Mouse (Mus musculus) bone marrow, adult 2 months (tissue): ENCODE data around the gene Marf1. TPM values are rescaled to one million over a fixed set of nuclear protein-coding genes. Genes with fewer than 3 reads are reported as not detected.
A peak's percentile ranks its signal among the peaks of the same experiment; 100 is the strongest.
"Not testable (repeated sequence)": the region's sequence is repeated elsewhere in the genome, so short reads cannot be mapped to it uniquely, and the experiment has no call there.

Experiments used
- H3K27ac ChIP-seq: fragments of 200-500 bp; 2 replicates; pipeline ENCODE4 v1.5.1; 2012; ENCODE audit warnings: low read depth, mild to moderate bottlenecking, control low read depth, inconsistent platforms, low read length; ENCODE audit not compliant: control insufficient read depth, poor library complexity, insufficient read depth
- H3K4me1 ChIP-seq: fragments of 200-500 bp; 2 replicates; pipeline ENCODE4 v1.6.1; 2011; ENCODE audit warnings: low read length; ENCODE audit not compliant: control insufficient read depth, insufficient read depth
- H3K4me3 ChIP-seq: fragments of 200-500 bp; replicated peaks from 2 replicates; pipeline ENCODE3; 2011; ENCODE audit warnings: mild to moderate bottlenecking, low read depth, low read length, control low read depth; ENCODE audit not compliant: control insufficient read depth
- CTCF ChIP-seq: fragments of 200-500 bp; IDR thresholded peaks from 2 replicates; pipeline ENCODE4 v1.5.1; 2011; ENCODE audit warnings: low read length, control low read depth; ENCODE audit not compliant: control insufficient read depth, insufficient read depth
- POLR2A ChIP-seq: fragments of 200-500 bp; IDR thresholded peaks from 2 replicates; pipeline ENCODE4 v1.6.1; 2011; ENCODE audit warnings: low read depth, mild to moderate bottlenecking, control low read depth, low read length, borderline replicate concordance; ENCODE audit not compliant: control insufficient read depth
- WGBS: fragments of 180-500 bp; shearing (Covaris S2); methylation state at CpG from one replicate; pipeline ENCODE4 v1.1.7; 2018; 5-methylcytosine and 5-hydroxymethylcytosine counted together
- polyA plus RNA-seq: library from polyadenylated mRNA; stranded (reverse); fragments of >200 nt; gene quantifications from 2 replicates; pipeline ENCODE4 v1.2.4, GENCODE M21; 2011; ENCODE audit warnings: low replicate concordance; ENCODE audit not compliant: missing spikeins, insufficient read depth, insufficient read length

The Marf1 gene
- polyA plus RNA-seq, 1 experiment: 31.2 TPM

DNA sequence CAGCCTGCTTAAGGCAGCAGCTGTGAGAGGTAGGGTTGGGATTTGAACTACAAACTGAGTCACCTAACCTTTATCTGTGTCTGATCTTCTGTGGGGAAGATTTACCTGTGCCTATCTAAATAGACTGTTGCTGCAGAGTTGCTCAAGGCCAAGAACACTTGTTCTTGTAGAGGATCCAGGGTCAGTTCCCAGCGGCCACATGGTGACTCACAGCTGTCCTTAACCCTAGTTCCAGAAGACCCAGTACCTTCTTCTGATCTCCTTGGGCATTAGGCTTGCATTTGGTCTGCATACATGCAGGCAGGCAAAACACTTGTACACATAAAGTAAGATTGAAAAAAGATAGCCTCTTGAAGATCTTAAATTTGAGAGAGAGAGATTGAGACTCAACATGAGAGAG, 6.6 kb upstream of the Marf1 start:
- TF ChIP-seq CTCF (no peak), POLR2A (no peak)
- Histone ChIP-seq H3K27ac (no peak overlapping the region), H3K4me3 (no peak overlapping the region), H3K4me1 (no peaks in the 10 kb centered on the region; the same call in 1 of the 2 replicates)
- WGBS: 92% methylated on average over 1 of the region's 1 CpGs

DNA sequence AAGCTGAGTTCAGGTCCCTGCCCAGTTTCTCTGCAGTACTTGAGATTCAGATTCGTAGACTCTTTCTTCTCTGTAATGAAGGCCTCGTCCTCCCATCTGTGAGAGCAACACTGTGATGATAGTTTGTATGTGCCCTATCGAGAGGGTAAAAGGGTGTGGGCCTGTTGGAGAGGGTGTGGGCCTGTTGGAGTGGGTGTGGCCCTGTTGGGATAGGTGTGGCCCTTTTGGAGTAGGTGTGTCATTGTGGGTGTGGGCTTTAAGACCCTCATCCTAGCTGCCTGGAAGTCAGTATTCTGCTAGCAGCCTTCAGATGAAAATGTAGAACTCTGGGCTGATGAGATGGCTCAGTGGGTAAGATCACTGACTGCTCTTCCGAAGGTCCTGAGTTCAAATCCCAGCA, 3.3 kb upstream of the Marf1 start:
- Histone ChIP-seq H3K4me1 (peaks cover 1% of the 10 kb centered on the region; the same call in 1 of the 2 replicates), H3K27ac (no peak overlapping the region), H3K4me3 (no peak overlapping the region)
- TF ChIP-seq POLR2A (no peak), CTCF (no peak)
- WGBS: 74% methylated on average over 4 of the region's 4 CpGs

DNA sequence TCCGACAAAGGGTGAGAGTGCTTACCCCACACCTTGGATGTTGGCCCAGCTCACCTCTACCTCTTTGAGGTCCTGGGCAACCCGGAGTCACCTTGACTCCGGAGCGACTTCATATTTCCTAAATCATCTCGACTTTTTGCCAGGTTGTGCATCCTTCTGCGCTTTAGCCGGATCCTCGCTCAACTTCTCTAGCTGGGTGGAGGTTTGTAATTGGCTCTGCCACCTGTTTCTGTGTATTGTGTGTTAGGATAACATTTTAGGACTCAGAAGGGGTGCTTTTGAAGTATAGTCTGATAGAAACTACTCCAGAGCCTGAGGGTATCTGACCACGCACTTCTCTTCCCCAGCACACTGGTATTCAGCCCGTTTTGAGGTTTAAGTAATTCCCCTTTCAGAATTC, 580 bp upstream of the Marf1 start:
- WGBS: 2% methylated on average over 10 of the region's 10 CpGs
- peaks cover 1% of the 10 kb centered on the region; the same call in 1 of the 2 replicates for H3K4me1 ChIP-seq
- H3K27ac ChIP-seq: peak overlapping the region; percentile 87
- no peak for TF ChIP-seq CTCF
- TF ChIP-seq POLR2A: no peak
- peak overlapping the region; percentile 90 for H3K4me3 ChIP-seq

DNA sequence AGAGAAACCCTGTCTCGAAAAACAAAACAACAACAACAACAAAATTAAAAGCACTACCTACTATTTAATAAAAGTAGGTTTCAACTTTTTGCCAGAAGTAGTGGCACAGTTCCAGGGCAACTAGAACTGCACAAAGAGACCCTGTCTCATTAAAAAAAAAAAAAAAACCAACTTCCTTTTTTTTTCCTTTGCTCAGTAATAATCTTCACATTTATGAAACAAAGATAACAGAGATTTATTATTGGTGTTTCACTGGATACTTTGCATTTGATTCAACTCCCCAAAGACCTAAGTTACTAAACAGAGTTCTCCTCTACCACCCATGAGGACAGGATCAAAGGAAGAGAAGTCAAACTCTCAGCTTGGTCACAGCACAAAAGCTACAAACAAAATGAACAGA, 2.2 kb downstream of the Marf1 start:
- H3K4me3 ChIP-seq: no peak overlapping the region
- 86% methylated on average over 1 of the region's 1 CpGs for WGBS
- no peak overlapping the region for H3K27ac ChIP-seq
- TF ChIP-seq POLR2A (no peak), CTCF (no peak)
- peaks cover 4% of the 10 kb centered on the region; the same call in 1 of the 2 replicates for H3K4me1 ChIP-seq

GRCm38 (mm10) chr16:14159746-14160131, 3.4 kb downstream of the Marf1 start:
- Histone ChIP-seq H3K4me1 (peaks cover 4% of the 10 kb centered on the region; the same call in 1 of the 2 replicates), H3K4me3 (peak overlapping the region; percentile 73), H3K27ac (peak overlapping the region; percentile 87)
- TF ChIP-seq CTCF: 0 out of 2 replicates have a peak, but pooled peaks have one; percentile 18
- no peak for TF ChIP-seq POLR2A
- under 1% methylated on average over 10 of the region's 10 CpGs for WGBS

DNA sequence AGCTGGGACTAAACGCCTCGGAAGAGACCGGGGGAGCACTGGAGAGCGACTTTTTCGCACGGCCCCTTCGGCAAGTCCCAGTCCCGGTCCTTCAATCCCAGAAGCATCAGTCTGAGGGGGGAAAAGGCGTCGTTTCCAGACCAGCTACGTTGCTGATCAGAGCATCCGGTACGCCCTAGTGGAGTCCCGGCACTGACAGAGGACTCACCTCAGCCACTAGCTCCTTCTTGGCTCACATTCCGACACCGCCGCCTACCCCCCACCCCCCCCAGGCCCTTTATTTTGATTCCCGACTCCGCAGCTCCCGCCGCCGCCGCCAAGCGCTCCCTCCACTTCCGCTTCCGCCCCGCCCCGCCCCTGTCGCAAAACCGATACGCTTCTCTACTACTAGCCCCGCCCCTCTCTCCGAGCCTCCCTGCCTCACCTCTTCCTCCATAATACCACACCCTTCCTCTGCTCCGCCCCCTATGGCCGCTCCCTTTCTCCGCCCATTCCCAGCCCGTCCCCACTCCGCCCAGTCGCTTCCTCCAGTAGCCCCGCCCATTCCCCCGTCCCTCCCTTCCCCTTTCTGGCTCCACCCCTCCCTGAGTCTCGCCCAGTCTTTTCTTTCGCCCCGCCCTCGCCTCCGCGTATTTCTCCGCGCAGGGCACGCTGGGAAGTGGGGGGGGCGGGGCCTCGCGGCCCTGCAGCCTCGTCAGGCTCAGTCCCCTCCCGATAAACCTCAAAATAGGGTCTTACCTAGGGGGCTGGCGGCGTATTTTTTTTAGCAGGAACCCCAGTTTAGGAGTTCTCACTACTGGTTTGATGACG, 4.0 kb downstream of the Marf1 start:
- Histone ChIP-seq H3K4me1 (peaks cover 4% of the 10 kb centered on the region; the same call in 1 of the 2 replicates), H3K27ac (peak overlapping the region; percentile 87), H3K4me3 (peak overlapping the region; percentile 98)
- WGBS: 1% methylated on average over 56 of the region's 58 CpGs
- peak; percentile 88; the same call in 1 of the 2 replicates for TF ChIP-seq POLR2A
- TF ChIP-seq CTCF: peak; percentile 2; the same call in 1 of the 2 replicates

GRCm38 (mm10) chr16:14158536-14158935, 4.6 kb downstream of the Marf1 start:
- peaks cover 4% of the 10 kb centered on the region; the same call in 1 of the 2 replicates for H3K4me1 ChIP-seq
- WGBS: 11% methylated on average over 7 of the region's 7 CpGs
- peak overlapping the region; percentile 98 for H3K4me3 ChIP-seq
- H3K27ac ChIP-seq: peak overlapping the region; percentile 67
- TF ChIP-seq POLR2A: no peak
- no peak for TF ChIP-seq CTCF

DNA sequence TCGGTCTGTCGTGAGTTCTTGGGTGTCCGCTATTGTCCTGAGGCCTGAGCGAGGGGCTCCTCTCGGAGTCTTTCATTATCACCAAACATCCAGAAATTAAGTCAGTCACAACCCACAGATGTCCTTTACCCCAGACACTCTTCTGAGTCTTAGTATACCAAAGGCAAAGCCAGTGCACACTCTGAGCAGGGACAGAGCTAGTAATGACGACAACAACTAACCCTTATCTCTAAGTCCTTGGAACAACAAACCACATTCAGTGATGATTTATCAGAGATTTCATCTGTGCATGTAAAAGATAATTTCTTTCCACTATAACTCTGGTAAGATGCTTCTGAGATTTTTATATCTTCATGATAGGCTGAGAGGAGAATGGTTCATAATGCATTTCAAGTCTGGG, 6.8 kb downstream of the Marf1 start:
- Histone ChIP-seq H3K4me1 (peaks cover 4% of the 10 kb centered on the region; the same call in 1 of the 2 replicates), H3K27ac (no peak overlapping the region), H3K4me3 (no peak overlapping the region)
- TF ChIP-seq POLR2A (no peak), CTCF (no peak)
- 89% methylated on average over 6 of the region's 6 CpGs for WGBS

GRCm38 (mm10) chr16:14155638-14156037, 7.5 kb downstream of the Marf1 start:
- not testable (repeated sequence) for H3K4me1 ChIP-seq, H3K27ac ChIP-seq, H3K4me3 ChIP-seq
- WGBS: 74% methylated on average over 1 of the region's 2 CpGs
